Mouse (Mus musculus) myocyte (in vitro differentiated cells): ENCODE results near the gene A730049H05Rik. TPM values are rescaled to one million over a fixed set of nuclear protein-coding genes. Genes with fewer than 3 reads are reported as not detected.

Source experiments
- H3K27me3 ChIP-seq: one replicate; pipeline ENCODE4 v1.6.1; 2011; ENCODE audit not compliant: control insufficient read depth, insufficient read depth, insufficient read length
- H3K36me3 ChIP-seq: one replicate; pipeline ENCODE4 v1.6.1; 2011; ENCODE audit not compliant: control insufficient read depth, insufficient read depth
- H3K4me2 ChIP-seq: one replicate; pipeline ENCODE4 v1.6.1; 2011; ENCODE audit warnings: low read depth, control low read depth
- H3K4me3 ChIP-seq: one replicate; pipeline ENCODE4 v1.5.1; 2011; ENCODE audit warnings: mild to moderate bottlenecking, control low read depth, moderate library complexity
- H3K79me2 ChIP-seq: one replicate; pipeline ENCODE4 v1.6.1; 2011; ENCODE audit not compliant: control insufficient read depth, insufficient read depth
- H3ac ChIP-seq: one replicate; pipeline ENCODE4 v1.6.1; 2011; ENCODE audit not compliant: control insufficient read depth, insufficient read length
- CEBPB ChIP-seq: IDR thresholded peaks from 2 replicates; pipeline ENCODE4 v1.6.1; 2011; ENCODE audit warnings: mild to moderate bottlenecking, moderate library complexity; ENCODE audit not compliant: poor library complexity, insufficient read depth, severe bottlenecking
- E2F4 ChIP-seq: IDR thresholded peaks from one replicate; pipeline ENCODE4 v1.6.1; 2011; ENCODE audit warnings: mild to moderate bottlenecking, control low read depth, moderate library complexity; ENCODE audit not compliant: insufficient read depth
- MAX ChIP-seq: IDR thresholded peaks from one replicate; pipeline ENCODE4 v1.6.1; 2011; ENCODE audit warnings: low read depth, mild to moderate bottlenecking, control low read depth
- MYOD1 ChIP-seq, 3 experiments: IDR thresholded peaks; one replicate each; pipeline ENCODE4 v1.6.1; 2011; ENCODE audit warnings: control low read depth in 2 of 3, low read depth in 2 of 3, mild to moderate bottlenecking in 2 of 3, moderate library complexity in 1 of 3; ENCODE audit not compliant: insufficient read length in 2 of 3, control insufficient read depth in 1 of 3
- MYOG ChIP-seq, 3 experiments: IDR thresholded peaks; one replicate each; pipeline ENCODE4 v1.6.1; 2011; ENCODE audit warnings: control low read depth in 2 of 3, low read depth in 2 of 3, mild to moderate bottlenecking in 2 of 3; ENCODE audit not compliant: insufficient read length in 2 of 3, control insufficient read depth in 1 of 3, insufficient read depth in 1 of 3
- POLR2A ChIP-seq: IDR thresholded peaks from one replicate; pipeline ENCODE4 v1.6.1; 2011; ENCODE audit warnings: low read depth, mild to moderate bottlenecking, control low read depth, moderate library complexity; ENCODE audit not compliant: insufficient read length
- POLR2AphosphoS2 ChIP-seq: IDR thresholded peaks from one replicate; pipeline ENCODE4 v1.6.1; 2011; ENCODE audit warnings: low read depth, control low read depth; ENCODE audit not compliant: insufficient read length
- REST ChIP-seq: IDR thresholded peaks from one replicate; pipeline ENCODE4 v1.6.1; 2011; ENCODE audit warnings: mild to moderate bottlenecking, control low read depth, moderate library complexity; ENCODE audit not compliant: insufficient read depth, insufficient read length
- SRF ChIP-seq: IDR thresholded peaks from one replicate; pipeline ENCODE4 v1.6.1; 2011; ENCODE audit warnings: low read depth; ENCODE audit not compliant: control insufficient read depth, insufficient read length
- TCF12 ChIP-seq: IDR thresholded peaks from one replicate; pipeline ENCODE4 v1.6.1; 2011; ENCODE audit warnings: mild to moderate bottlenecking, control low read depth; ENCODE audit not compliant: poor library complexity, insufficient read depth, severe bottlenecking
- TCF3 ChIP-seq: IDR thresholded peaks from one replicate; pipeline ENCODE4 v1.6.1; 2011; ENCODE audit warnings: low read depth, control low read depth; ENCODE audit not compliant: insufficient read length
- USF1 ChIP-seq: IDR thresholded peaks from one replicate; pipeline ENCODE4 v1.6.1; 2011; ENCODE audit warnings: low read depth, mild to moderate bottlenecking, control low read depth, moderate library complexity
- polyA plus RNA-seq: library from polyadenylated mRNA; unstranded; fragments of >200 nt; fragmentation: generic; extraction: Trizol; gene quantifications from one replicate; pipeline ENCODE4 v1.2.1, GENCODE M21; 2012; ENCODE audit warnings: missing spikeins

A730049H05Rik gene
- polyA plus RNA-seq, result 0.12 TPM

- H3K4me2 ChIP-seq, result no peak within 1 kb of the TSS
Measured at GRCm38 (mm10) chr6:92816311-92816751, at the start of gene A730049H05Rik. Gene A730049H05Rik, plus strand, starts transcription at chr6:92816478.

GRCm38 (mm10) chr6:92776356-92776755 lies 39.9 kb upstream of the A730049H05Rik start:
- TF ChIP-seq E2F4 (no peak), CEBPB (no peak), TCF3 (no peak), MAX (no peak), REST (no peak), POLR2A (no peak)
- no peak overlapping the region for H3K4me3 ChIP-seq
- H3K36me3 ChIP-seq, result no peaks in the 10 kb centered on the region

More at GRCm38 (mm10) chr6:92816311-92816751, at the start of gene A730049H05Rik:
- Histone ChIP-seq H3K79me2 (no peaks in the 10 kb centered on the region), H3ac (no peak within 1 kb of the TSS), H3K36me3 (no peaks in the 10 kb centered on the region), H3K4me3 (no peak within 1 kb of the TSS), H3K27me3 (no peaks in the 10 kb centered on the region)
- no peak for TF ChIP-seq CEBPB
- TF ChIP-seq MAX, result no peak
- no peak for TF ChIP-seq SRF
- no peak for TF ChIP-seq REST
- TF ChIP-seq TCF3, result no peak
- TF ChIP-seq MYOD1 (IDR thresholded peaks at IDR 0.05; ENCODE audit: control insufficient read depth in 1 of 3, insufficient read length in 2 of 3, low read depth in 2 of 3), result no peak
- no peak for TF ChIP-seq TCF12
- no peak for TF ChIP-seq USF1
- no peak for TF ChIP-seq POLR2A
- no peak for TF ChIP-seq E2F4

DNA sequence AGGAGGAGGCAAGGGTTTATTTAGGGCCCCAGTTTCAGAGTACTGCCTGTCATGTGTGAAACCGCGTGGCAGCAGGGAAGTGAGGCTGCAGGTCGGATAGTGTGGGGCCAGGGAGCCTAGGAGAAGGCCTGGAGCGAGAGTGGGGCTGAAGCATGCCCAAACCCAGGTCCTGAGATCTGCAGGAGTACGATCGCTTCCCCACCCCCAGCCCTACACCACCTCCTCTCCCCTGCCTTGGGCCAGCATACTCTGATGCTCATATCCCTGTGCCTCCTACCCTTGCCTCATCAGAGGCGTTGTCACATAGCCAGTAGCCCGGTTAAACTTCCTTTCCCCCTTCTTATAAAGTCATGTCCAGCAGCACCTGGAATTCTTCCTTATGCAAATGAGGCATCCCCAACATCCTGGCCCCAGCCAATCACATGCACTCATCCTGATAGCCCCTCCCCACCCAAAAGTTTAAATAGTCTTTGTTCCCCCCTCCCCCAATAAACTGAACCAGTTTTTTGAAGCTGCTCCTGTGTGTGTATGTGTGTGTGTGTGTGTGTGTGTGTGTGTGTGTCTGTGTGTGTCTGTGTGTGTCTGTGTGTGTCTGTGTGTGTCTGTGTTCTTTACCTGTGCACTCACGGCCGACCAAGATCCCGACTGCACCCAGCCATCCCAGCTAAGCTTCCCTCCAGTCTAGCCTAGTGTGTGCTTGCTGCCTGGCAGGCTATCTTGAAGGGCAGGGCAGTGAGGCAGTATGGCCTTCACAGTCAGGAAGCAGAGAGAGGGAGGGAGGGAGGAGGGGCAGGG lies 36.9 kb upstream of the A730049H05Rik start:
- no peaks in the 10 kb centered on the region for H3K79me2 ChIP-seq
- H3ac ChIP-seq, result no peak overlapping the region
- no peaks in the 10 kb centered on the region for H3K36me3 ChIP-seq
- H3K27me3 ChIP-seq, result no peaks in the 10 kb centered on the region
- H3K4me2 ChIP-seq, result no peak overlapping the region
- no peak overlapping the region for H3K4me3 ChIP-seq
- TF ChIP-seq MAX (no peak), MYOD1 (IDR thresholded peaks at IDR 0.05; ENCODE audit: control insufficient read depth in 1 of 3, insufficient read length in 2 of 3, low read depth in 2 of 3) (no peak), MYOG (IDR thresholded peaks at IDR 0.05; ENCODE audit: control insufficient read depth in 1 of 3, insufficient read depth in 1 of 3, insufficient read length in 2 of 3, low read depth in 2 of 3) (no peak), USF1 (no peak), TCF3 (no peak)

More at GRCm38 (mm10) chr6:92776356-92776755, 39.9 kb upstream of the A730049H05Rik start:
- no peaks in the 10 kb centered on the region for H3K79me2 ChIP-seq
- no peaks in the 10 kb centered on the region for H3K27me3 ChIP-seq
- no peak overlapping the region for H3ac ChIP-seq
- H3K4me2 ChIP-seq, result no peak overlapping the region

GRCm38 (mm10) chr6:92779935-92780205 lies 36.4 kb upstream of the A730049H05Rik start:
- no peaks in the 10 kb centered on the region for H3K79me2 ChIP-seq
- no peak overlapping the region for H3ac ChIP-seq
- H3K27me3 ChIP-seq, result no peaks in the 10 kb centered on the region
- no peaks in the 10 kb centered on the region for H3K36me3 ChIP-seq
- TF ChIP-seq TCF12 (no peak), POLR2A (no peak), CEBPB (no peak), REST (no peak), SRF (no peak), USF1 (no peak)
- H3K4me2 ChIP-seq, result no peak overlapping the region
- H3K4me3 ChIP-seq, result no peak overlapping the region

DNA sequence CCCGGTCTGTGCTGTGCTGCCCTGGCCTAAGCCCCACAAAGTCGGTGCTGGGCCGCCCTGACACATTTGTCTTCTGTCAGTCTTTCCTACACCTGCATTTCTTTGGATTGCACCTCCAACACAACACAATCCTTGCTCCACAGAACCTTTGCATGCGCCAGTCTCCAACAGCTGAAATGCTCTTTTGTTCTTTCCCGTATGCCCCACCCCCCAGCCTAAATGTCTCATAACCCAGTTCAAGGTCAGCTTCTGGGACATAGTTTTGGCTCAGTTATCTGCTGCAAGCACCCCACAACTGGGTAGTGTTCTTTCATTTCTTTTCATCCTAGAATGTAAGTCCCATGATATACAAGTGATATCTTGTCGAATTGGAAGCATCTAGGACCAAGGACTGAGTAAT lies 34.8 kb upstream of the A730049H05Rik start:
- no peak overlapping the region for H3K4me2 ChIP-seq
- no peaks in the 10 kb centered on the region for H3K36me3 ChIP-seq
- H3ac ChIP-seq, result no peak overlapping the region
- H3K27me3 ChIP-seq, result no peaks in the 10 kb centered on the region
- H3K79me2 ChIP-seq, result no peaks in the 10 kb centered on the region
- H3K4me3 ChIP-seq, result no peak overlapping the region
- TF ChIP-seq TCF3 (no peak), USF1 (no peak), REST (no peak), CEBPB (no peak), TCF12 (no peak), SRF (no peak)

DNA sequence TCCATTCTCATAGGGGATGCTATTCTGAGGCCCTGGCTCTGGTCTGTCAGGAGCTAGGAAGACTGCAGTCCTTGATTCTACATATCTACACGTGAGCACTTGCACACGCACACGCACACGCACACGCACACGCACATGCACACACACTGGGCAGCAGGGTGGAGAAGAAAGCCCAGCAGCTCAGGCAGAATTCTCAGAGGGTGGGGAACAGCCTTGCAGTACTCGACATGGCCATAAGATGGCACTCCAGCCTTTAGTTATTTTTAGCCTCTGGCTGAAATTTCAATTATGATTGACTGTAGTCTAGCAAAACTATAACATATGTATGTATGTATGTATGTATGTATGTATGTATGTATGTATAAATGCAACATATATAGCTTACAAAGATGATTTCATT lies 31.5 kb upstream of the A730049H05Rik start:
- H3K27me3 ChIP-seq, result no peaks in the 10 kb centered on the region
- TF ChIP-seq USF1 (no peak), SRF (no peak), POLR2AphosphoS2 (no peak), POLR2A (no peak), REST (no peak), MYOG (IDR thresholded peaks at IDR 0.05; ENCODE audit: control insufficient read depth in 1 of 3, insufficient read depth in 1 of 3, insufficient read length in 2 of 3, low read depth in 2 of 3) (no peak), TCF3 (no peak), MYOD1 (IDR thresholded peaks at IDR 0.05; ENCODE audit: control insufficient read depth in 1 of 3, insufficient read length in 2 of 3, low read depth in 2 of 3) (no peak), TCF12 (no peak), E2F4 (no peak), MAX (no peak), CEBPB (no peak)
- no peak overlapping the region for H3K4me3 ChIP-seq
- H3K79me2 ChIP-seq, result no peaks in the 10 kb centered on the region
- H3K36me3 ChIP-seq, result no peaks in the 10 kb centered on the region
- no peak overlapping the region for H3K4me2 ChIP-seq
- H3ac ChIP-seq, result no peak overlapping the region
